Mouse (Mus musculus): ENCODE measurements around the gene Elmo1. TPM values are rescaled to one million over a fixed set of nuclear protein-coding genes. Genes with fewer than 3 reads are reported as not detected.
A peak's percentile ranks its signal among the peaks of the same experiment; 100 is the strongest.

The Elmo1 gene
- total RNA-seq, 2 experiments from 2014 or later = 24.6 to 29.2 TPM

- no peak for DNase-seq
Measured at GRCm38 (mm10) chr13:20392824-20393598, 302.6 kb downstream of the Elmo1 start.

- no peak for DNase-seq
Measured at GRCm38 (mm10) chr13:20397744-20398143, 307.3 kb downstream of the Elmo1 start.

DNA sequence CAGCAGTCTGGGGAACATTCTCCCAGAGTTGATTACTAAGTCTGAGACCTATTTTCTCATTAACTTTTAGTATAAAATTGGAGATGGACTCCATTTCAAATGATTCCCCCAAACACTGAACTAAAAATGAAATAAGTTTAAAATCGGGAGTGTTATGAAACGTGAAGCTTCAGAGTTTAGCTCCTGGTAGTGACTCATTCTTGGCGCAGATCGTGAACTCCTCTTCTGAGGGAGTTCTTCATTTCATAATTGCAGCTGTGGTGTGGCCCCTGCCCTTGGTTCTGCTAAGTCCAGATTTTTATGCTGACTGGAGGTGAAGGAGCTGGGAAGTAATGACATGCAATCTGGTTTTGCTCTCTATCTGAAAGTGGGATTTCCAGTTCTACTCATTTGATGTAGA, 307.9 kb downstream of the Elmo1 start:
- DNase-seq = no peak

- no peak for DNase-seq
Measured at GRCm38 (mm10) chr13:20404530-20404929, 314.1 kb downstream of the Elmo1 start.

DNA sequence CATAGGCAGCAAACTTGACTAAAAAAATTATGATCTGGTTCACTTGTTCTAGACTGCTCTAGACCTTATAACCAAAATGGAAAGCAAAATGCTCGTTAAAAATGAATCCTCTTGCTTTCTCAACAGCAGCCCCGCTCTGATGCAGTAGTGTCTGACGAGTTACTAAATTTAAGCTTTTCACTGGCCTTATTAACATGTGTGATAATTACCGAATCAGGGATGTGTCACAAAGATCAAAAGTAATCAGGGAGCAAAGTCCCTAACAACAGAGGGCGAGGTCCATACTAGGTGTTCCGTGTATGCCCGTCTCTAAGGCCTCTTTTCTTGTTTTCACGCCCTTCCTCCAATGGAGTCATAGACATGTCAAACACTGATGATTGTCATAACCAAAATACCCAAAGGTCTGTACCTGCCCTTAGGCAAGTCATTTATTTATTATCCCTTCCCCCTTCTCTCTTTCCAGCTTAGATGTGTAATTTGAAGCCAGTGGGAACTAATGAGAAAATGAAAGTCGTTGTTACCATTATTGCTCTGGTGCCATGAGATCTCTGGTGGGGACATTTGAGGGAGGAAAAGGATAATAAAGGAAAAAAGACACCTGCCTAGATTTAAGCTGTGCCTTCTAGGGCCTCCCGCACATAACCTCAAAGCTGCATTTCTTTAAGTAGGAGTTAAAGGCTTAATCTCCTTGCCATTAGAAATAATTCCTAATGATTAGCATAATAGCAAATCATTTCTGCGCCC, 316.2 kb downstream of the Elmo1 start:
- DNase-seq = no peak

GRCm38 (mm10) chr13:20410306-20411101, 320.1 kb downstream of the Elmo1 start:
- no peak for DNase-seq

GRCm38 (mm10) chr13:20416691-20417660, 326.6 kb downstream of the Elmo1 start:
- DNase-seq = no peak

- no peak for DNase-seq
Measured at GRCm38 (mm10) chr13:20430998-20431397, 340.6 kb downstream of the Elmo1 start.

GRCm38 (mm10) chr13:20433221-20433858, 342.9 kb downstream of the Elmo1 start:
- DNase-seq = no peak

GRCm38 (mm10) chr13:20434071-20434470, 343.7 kb downstream of the Elmo1 start:
- DNase-seq = no peak

- DNase-seq = no peak
Measured at GRCm38 (mm10) chr13:20439488-20439887, 349.1 kb downstream of the Elmo1 start.

- DNase-seq = no peak
Measured at GRCm38 (mm10) chr13:20450831-20451353, 360.5 kb downstream of the Elmo1 start.

DNA sequence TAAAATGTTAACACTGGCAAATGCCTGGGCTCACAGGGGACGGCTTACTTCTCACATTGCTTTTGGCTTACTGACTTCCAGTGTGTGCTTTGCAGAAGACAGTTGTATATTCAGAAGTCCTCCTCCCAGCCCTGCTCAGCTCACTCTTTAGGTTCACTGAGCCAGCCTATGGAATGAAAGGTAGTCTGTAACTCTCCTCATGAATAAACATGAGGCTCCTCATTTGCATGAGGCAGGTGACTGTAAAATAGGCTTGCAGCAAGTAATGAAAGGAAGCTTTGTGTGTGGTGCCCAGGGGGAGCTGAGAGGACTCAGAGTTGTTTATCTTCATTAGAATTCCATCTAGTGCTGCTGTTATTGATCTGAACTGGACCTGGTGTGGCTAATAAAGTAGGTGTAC, 364.0 kb downstream of the Elmo1 start:
- no peak for DNase-seq

- no peak for DNase-seq
Measured at GRCm38 (mm10) chr13:20460096-20460495, 369.7 kb downstream of the Elmo1 start.

GRCm38 (mm10) chr13:20461616-20462015, 371.2 kb downstream of the Elmo1 start:
- no peak for DNase-seq

GRCm38 (mm10) chr13:20464161-20464560, 373.8 kb downstream of the Elmo1 start:
- DNase-seq = no peak

GRCm38 (mm10) chr13:20467381-20467780, 377.0 kb downstream of the Elmo1 start:
- no peak for DNase-seq

- peak; percentile 71 to 77 for DNase-seq
Measured at GRCm38 (mm10) chr13:20471732-20472131, 381.3 kb downstream of the Elmo1 start.

GRCm38 (mm10) chr13:20472301-20472831, 382.0 kb downstream of the Elmo1 start:
- peak; percentile 28 to 43 for DNase-seq

GRCm38 (mm10) chr13:20472891-20473539, 382.6 kb downstream of the Elmo1 start:
- DNase-seq = peak; percentile 32 to 43
